Mouse (Mus musculus) kidney, postnatal 14 days (tissue): Measurements from ENCODE around the gene Ebp.

Experiments used
- DNase-seq: peaks from one replicate; pipeline ENCODE4 v3.0.0; 2022; ENCODE audit warnings: mixed read lengths

Ebp gene

DNA sequence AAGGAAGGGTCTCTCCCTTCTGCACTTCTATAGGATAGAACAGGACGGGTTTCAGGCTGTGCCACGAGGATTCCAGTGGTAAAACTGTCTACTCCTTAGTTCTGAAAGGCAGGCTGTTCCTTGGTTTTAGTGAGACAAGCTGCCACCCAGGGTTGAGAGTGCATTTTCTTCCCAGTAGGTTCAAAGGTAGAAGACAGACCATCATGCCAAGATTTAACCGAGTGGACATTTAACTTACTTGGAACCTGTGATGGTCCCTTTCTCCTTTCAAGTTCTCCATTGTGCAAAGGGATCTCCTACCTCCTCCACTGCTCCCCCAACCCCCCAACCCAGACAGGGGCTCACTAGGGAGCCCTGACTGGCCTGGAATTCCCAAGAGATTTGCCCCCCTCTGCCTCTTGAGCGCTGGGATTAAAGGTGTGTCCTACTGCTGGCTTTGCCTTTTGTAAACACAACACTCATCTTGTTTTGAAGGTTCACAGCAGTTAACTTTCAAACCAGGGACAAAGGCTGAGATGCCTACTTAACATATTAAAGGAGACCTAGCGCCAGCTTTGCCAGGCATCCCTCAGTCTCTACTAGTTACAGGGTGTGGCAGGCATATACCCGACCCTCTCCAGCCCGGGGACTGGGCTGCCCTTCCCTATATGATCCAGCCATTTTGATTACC lies 10.3 kb downstream of the Ebp start:
- DNase-seq = peak; percentile 6

DNA sequence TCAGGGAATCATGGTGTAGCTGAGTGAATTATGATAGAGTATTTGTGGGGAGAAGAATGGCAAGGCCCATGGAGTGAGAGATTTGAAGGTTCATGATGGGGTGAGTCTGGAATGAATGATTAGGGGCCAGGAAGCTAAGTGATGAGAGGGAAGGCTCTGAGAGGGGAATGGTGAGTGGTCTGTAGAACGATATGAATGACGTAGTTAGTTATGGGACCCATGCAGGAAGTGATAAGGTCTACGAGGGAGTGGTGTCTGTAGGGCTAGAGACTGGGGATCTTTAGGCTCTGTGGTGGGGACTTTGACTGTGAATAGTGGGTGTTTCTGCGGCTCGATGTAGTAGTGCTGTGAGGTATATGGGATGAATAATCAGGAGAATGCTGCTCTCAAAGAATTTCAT lies 13.7 kb downstream of the Ebp start:
- no peak for DNase-seq

DNA sequence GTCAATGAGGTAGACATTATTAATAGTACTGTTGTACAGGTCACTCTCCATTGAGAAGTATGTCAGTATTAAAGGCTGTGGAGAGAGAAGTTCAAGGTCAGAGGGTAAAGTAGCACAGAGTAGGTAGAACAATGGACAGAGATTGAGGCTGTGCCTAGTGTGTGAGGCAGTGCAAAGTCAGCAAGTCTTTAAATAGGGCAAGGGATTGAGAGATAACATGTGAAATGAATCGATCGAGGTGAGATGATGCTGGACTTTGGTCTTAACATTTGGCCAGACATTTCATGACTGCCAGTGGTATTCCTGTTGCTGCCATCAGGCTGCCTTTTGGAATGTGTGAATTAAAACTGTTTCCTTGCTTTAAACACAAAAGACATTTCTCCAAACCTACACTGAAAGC lies 14.4 kb downstream of the Ebp start:
- DNase-seq = no peak

DNA sequence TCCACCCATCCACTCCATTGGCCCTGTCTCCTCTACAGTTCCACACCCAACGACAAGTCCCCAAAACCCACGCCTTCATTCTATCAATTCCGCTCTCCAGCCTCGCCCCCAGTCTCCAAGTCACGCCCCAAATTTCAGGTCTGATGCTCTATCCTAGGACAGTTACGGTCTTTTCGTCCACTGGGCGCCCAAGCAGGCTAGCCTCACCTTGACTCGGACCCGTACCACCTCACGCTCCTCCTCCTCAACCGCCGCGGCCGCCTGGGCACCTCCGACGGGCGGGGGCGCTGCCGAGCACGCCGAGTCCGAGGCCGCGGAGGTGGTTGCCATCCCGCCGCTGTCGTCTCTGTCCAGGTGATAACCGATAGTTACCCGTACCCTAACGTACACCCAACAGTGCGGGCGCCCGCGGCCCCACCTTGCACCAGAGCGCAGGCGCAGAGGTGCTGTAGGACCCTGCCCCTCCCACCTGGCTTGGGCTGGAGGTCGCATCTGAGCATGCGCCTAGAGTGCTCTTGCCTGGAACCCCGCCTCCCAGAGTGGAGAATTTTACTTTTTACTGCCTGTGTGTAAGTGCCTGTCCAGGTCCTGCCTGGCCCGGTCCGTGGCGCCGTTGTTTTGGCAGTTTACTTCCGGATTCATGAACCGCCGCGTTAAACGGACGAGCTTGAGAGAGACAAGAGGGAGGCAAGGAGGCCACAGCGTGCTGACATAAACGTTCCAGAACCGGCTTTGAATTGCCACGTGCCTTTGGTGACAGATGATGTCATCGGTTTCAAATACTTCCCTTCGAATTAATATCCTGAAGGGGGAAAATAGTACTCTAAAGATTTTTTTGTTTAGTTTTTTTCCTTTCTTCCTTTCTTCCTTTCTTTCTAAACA lies 17.6 kb downstream of the Ebp start, which contains the start of gene Tbc1d25:
TSS of gene Tbc1d25 (minus strand) at position 678 of the 882 bp plus-strand sequence.
- DNase-seq = peak; percentile 93

DNA sequence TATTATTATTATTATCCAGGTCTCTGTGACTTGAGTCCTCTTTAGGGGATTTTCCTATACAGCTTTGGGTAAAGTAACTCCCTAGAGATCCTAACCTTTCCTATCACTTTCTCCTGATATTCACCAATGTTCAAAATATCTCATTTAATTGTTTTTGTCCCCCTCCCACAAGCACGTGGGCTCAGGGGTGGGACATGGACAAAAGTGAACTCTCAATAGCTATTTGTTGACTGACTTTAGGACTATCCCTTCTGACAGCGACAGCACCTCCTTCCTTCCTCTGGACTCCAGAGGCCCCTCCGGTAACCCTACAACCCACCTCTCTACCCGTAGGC lies 18.2 kb downstream of the Ebp start:
- no peak for DNase-seq

DNA sequence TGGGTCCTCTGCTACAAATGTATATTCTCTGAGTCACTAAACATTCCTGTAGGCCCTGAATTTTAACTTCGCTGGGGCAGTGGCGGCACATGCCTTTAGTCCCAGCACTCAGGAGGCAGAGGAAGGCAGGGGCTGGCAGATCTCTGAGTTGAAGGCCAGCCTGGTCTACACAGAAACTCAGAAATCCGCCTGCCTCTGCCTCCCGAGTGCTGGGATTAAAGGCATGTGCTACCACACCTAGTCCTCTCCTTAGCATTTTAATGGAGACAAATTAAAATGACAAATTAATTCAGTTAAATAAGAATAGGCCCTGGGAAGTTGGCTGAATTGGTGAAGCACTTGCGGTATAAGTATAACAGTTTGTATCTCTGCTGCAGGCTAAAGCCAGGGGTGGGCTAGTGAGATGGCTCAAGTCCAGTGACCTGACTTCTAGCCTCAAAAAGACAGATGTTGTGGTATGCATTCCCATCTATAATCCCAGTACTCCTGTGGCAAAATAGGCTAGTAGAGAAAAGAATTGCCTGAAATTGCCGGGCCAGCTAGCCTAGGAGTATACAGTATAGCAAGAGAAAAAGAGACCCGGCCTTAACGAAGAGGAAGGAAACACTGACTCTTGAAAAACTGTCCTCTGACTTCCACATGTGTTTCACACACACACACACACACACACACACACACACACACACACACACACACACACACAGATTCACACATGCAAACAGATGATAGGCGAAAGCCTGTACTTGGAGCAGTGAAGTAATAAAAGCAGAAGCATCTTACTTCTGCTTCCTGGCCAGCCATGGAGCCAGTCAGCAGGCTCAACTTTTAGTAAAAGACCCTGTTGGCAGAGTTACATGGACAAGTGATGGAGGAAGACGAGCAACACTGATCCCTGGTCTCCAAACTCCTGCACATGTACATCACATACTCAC lies 25.3 kb downstream of the Ebp start:
- no peak for DNase-seq

DNA sequence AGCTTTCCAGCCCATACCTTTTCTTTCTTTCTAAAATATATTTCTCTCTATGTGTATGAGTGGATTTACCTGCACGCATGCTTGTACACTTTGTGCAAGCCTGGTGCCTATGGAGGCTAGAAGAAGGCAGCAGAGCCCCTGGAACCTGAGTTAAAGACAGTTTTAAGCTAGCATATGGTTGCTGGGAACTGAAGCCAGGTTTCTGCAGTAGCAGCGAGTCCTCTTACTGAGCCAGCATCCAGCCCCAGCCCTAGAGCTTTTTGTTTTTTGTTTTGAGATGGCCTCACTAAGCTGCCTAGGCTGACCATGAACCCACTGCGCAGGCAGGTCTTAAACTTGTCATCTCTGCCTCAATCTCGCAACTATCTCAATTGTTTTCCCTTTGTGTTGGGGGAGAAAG lies 28.8 kb downstream of the Ebp start:
- DNase-seq = no peak

DNA sequence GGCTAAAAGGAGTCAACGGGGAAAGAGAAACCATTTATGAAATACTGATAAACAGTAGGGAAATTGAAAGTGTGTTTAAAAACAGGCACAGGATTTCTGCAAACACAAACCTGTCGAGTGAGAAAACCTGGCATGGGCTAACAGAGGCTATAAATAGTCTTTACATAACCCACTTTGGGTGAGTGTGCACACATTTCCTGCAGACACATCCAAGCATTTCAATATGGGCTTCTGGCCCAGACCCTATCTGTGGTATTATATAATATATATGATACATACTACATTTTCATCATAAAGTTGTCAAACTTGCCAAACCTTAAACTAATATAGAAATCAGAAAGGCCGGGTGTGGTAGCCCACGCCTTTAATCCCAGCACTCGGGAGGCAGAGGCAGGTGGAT lies 30.2 kb downstream of the Ebp start:
- no peak for DNase-seq

DNA sequence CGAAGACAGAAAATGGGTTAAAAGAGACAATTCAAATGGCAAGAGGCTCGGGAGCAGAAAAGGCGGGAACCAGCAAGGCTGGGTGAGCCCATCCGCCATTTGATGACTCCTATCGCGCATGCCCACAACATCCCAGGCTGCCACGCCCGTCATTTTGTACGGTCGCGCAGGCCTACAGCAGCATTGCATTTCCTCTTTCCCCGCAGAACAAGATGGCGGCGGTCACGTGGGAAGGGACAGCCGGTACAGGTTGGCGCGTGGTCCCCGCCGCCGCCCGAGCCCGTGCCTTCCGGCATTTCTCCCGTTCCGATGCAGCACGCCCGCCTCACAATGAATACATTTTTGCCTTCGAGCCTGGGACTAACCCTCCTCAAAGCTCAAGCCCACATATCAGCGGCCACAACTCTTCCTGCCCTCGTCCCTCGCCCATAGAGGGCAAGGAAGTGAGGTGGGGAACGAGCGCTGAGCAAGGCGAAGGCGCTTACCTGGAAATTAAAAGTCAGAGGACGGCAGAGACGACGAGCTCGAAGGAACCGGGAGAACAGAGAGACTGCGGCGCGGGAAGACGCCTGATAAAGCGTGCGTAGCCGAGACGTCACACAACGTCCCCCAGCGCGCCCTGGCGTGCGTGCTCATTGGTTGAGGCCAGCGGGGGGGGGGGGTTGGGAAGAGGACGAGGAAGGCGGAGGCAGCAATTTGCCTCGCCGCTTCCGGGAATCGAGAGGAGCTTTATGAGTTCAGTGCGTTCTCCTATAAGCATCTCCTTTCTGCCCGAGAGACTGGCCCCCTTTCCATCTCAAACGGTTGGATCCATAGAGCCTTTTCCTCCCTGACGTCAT lies 47.9 kb downstream of the Ebp start, which contains the start of gene Rbm3:
TSS of gene Rbm3 (minus strand) at position 728 of the 839 bp plus-strand sequence.
- peak; percentile 90 for DNase-seq

DNA sequence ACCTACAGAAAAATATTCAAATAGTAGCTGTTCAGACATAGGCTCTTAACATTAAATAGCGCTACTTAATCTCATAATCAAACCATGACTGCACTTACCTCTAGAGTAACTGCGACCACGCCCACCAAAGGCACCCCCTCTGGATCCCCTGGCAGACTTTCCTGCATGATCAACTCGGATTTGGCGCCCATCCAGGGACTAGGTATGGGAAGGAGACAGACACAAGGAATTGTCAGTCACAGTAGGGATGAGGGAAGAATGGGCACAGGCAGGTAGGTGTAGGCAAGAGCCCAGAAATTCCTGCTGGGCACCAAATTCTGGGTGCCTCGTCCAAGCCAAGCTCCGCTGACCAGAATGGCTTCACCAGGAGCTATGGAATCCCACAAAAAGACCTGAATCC lies 49.6 kb downstream of the Ebp start:
- DNase-seq = peak; percentile 12

DNA sequence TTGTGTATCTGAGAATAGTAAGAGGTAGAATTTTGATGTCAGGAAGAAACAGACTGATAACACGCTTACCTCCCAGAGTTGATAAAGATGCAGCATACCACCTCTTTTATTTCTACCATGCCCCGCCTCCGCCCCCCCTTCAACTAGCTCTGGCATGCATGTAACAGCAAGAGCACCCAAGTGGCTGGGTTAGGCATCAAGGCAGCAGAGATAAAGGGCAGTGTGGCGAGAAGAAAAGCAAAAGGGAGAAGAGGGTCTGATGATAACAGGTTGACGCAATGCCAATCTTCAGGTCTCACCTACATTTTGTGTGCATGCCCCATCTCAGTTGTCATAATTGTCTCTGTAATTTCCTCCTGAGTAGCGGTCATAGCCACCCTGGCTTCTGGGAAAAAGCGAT lies 50.4 kb downstream of the Ebp start:
- DNase-seq = no peak

DNA sequence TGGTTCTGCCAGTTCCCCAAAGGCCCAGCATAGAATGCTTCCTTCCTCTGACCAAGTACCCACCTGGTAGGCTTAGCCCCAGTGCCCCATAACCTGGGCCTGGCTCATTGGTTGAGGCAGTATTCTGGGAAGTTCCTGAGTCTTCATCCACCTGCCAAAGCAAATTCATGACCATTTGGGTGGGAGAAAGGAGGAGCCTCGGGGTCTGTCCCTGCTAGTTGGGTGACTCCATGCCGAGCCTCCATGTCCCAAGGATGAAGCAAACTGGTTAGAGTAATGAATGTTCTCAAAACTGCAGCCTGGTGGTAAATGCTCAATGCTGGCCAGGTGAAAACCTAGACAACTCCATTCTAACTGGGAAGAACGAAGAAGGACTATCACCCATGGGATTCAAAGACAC lies 52.3 kb downstream of the Ebp start:
- no peak for DNase-seq

DNA sequence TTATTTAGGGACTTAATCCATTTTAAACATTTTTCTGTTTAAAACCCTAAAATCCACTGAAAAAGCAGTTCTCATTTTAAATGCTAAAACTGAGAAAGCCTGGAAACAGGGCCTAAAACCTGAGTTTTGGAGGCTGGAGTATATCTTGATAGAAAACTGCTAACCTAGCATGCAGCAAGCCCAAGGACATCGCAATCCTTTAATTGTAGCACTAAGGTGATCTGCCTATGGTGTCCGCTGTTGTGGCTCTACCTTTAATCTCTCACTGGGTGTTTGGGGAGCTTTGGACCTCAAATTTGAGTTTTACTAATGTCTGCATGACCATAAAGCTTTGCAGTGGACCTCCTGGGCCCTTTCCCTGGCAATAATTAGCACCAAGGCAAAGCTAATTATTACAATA lies 52.9 kb downstream of the Ebp start:
- no peak for DNase-seq

DNA sequence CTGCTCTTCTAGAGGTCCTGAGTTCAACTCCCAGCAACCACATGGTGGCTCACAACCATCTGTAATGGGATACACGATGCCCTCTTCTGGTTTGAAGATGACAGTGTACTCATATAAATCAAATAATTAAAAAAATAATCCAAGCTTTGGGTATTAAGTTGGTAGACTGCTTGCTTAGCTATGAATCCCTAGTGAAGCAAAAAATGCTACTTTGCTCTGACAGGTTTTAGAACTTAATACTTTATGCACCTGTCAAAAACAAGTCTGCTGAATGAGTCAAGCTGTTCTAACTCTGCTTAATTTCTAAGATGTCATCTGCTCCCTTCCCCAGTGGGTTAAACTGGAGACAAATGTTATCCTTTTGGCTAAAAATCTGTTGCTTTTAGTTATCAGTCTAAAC lies 53.8 kb downstream of the Ebp start:
- no peak for DNase-seq

DNA sequence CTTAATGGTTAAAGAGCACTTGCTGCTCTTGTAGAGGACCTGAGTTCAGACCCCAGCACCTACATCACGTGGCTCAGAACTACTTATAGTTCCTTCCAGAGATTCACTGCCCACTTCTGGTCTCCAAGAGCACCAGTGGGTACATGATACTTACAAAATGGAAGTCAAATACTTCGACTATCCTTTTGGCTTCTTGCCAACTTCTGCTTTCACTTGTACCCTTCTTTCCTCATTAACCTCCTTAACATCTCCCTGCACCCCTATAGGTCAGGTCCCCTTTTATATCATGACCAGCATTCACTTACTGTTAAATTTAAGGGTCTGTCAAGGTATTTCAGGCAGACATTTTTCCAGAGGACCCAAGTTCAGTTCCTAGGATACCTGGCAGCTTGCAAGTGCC lies 57.4 kb downstream of the Ebp start:
- no peak for DNase-seq
